Mouse (Mus musculus): Measurements from ENCODE around the gene Picalm. TPM values are rescaled to one million over a fixed set of nuclear protein-coding genes. Genes with fewer than 3 reads are reported as not detected.
A peak's percentile ranks its signal among the peaks of the same experiment; 100 is the strongest.

Gene Picalm
- total and polyA plus RNA-seq, 2 experiments = 29.7 to 127 TPM

DNA sequence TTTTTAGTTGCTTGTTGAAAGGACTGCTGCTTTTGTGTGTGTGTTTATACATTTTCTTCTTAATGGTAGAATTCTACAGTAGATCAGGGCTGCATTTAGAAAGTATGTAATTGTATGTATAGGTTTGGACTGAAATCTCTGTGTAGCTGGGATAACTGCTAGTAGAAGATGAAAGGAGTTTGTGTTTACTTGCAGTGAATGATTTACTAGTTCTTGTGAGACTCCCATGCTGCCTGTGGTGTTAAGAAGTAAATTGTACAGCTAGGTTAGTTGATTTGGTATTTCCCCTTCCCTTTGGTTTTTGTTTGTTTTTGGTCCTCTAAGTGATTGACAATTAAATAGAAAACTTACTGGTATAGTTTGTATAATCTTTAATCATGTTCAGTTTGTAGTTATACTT lies 15.4 kb downstream of the Picalm start:
- H3K79me2 ChIP-seq (ENCODE audit: control insufficient read depth, insufficient read depth, low read length) = peaks cover 19% of the 10 kb centered on the region
- H3K27ac ChIP-seq (replicated peaks; ENCODE audit: insufficient read depth, low read depth, low read length) = no peak overlapping the region
- no peak overlapping the region for H3K9ac ChIP-seq (ENCODE audit: low read depth, low read length)
- H3K4me1 ChIP-seq (ENCODE audit: control insufficient read depth, insufficient read depth, low read length) = peaks cover 50% of the 10 kb centered on the region
- no peaks in the 10 kb centered on the region for H3K27me3 ChIP-seq (ENCODE audit: control insufficient read depth, insufficient read depth, low read length)
- TF ChIP-seq POLR2A (IDR thresholded peaks at IDR 0.05; ENCODE audit: extremely low read depth, insufficient read depth, low read length) (no peak), CTCF (IDR thresholded peaks at IDR 0.05; ENCODE audit: low read depth, low read length) (no peak)
- no peak overlapping the region for H3K4me3 ChIP-seq (ENCODE audit: insufficient read depth, low read depth, low read length)
- peak; percentile 85 for DNase-seq (ENCODE audit: extremely low read depth, low read depth, low spot score)
- no peaks in the 10 kb centered on the region for H3K36me3 ChIP-seq (ENCODE audit: control insufficient read depth, insufficient read depth, low read length)

DNA sequence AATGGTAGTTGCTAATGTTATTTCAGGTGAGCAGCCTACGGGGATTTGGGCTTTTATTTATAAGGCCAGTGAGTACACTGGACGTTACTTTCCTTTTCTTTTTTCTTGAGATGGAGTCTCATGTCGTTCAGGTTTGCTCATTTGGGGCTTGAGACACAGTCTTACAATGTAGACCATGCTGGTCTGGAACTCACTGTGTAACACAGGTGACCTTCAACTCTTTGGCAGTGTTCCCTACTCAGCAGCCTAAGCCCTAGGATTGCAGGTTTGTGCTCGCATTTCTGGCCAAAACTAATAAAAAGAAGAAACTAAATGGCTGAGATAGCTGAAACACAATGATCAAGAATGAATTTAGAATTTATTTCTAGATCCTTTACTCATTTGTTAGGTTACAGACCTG lies 15.9 kb downstream of the Picalm start:
- no peak for TF ChIP-seq POLR2A (IDR thresholded peaks at IDR 0.05; ENCODE audit: extremely low read depth, insufficient read depth, low read length)
- no peak for TF ChIP-seq CTCF (IDR thresholded peaks at IDR 0.05; ENCODE audit: low read depth, low read length)
- H3K4me1 ChIP-seq (ENCODE audit: control insufficient read depth, insufficient read depth, low read length) = peaks cover 48% of the 10 kb centered on the region
- H3K27me3 ChIP-seq (ENCODE audit: control insufficient read depth, insufficient read depth, low read length) = no peaks in the 10 kb centered on the region
- WGBS = 6% methylated on average over 4 of the region's 4 CpGs
- H3K9ac ChIP-seq (ENCODE audit: low read depth, low read length) = peak overlapping the region; percentile 50
- no peaks in the 10 kb centered on the region for H3K36me3 ChIP-seq (ENCODE audit: control insufficient read depth, insufficient read depth, low read length)
- peaks cover 18% of the 10 kb centered on the region for H3K79me2 ChIP-seq (ENCODE audit: control insufficient read depth, insufficient read depth, low read length)
- H3K27ac ChIP-seq (replicated peaks; ENCODE audit: insufficient read depth, low read depth, low read length) = peak overlapping the region; percentile 73
- no peak overlapping the region for H3K4me3 ChIP-seq (ENCODE audit: insufficient read depth, low read depth, low read length)
- peak; percentile 92 for DNase-seq (ENCODE audit: extremely low read depth, low read depth, low spot score)

DNA sequence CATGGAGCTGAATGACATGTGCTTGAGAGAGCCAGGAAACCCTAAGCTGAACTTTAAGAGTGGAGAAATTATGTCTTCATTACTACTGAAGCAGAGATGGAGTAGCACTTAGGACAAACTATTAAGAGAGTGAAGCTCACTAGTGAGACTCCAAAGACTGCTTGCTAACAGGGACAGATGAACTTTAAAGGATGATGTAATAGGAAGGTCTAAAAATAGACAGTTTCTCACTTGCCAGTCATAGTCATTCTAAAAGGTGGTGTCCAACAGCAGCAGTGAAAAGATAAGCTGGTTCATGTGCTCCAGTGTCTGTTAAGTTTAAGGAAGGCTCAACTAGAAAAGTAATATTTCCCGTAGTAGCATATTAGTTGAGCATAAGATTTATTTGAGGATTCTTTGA lies 16.3 kb downstream of the Picalm start:
- Histone ChIP-seq H3K36me3 (ENCODE audit: control insufficient read depth, insufficient read depth, low read length) (peaks cover 3% of the 10 kb centered on the region; the same call in 1 of the 2 replicates), H3K9ac (ENCODE audit: low read depth, low read length) (peak overlapping the region; percentile 50), H3K27ac (replicated peaks; ENCODE audit: insufficient read depth, low read depth, low read length) (peak overlapping the region; percentile 73), H3K4me3 (ENCODE audit: insufficient read depth, low read depth, low read length) (no peak overlapping the region), H3K4me1 (ENCODE audit: control insufficient read depth, insufficient read depth, low read length) (peaks cover 50% of the 10 kb centered on the region), H3K79me2 (ENCODE audit: control insufficient read depth, insufficient read depth, low read length) (peaks cover 18% of the 10 kb centered on the region), H3K27me3 (ENCODE audit: control insufficient read depth, insufficient read depth, low read length) (no peaks in the 10 kb centered on the region)
- TF ChIP-seq CTCF (IDR thresholded peaks at IDR 0.05; ENCODE audit: low read depth, low read length) (no peak), POLR2A (IDR thresholded peaks at IDR 0.05; ENCODE audit: extremely low read depth, insufficient read depth, low read length) (no peak)
- DNase-seq (ENCODE audit: extremely low read depth, low read depth, low spot score) = peak; percentile 87
- 6% methylated on average over 1 of the region's 1 CpGs for WGBS

DNA sequence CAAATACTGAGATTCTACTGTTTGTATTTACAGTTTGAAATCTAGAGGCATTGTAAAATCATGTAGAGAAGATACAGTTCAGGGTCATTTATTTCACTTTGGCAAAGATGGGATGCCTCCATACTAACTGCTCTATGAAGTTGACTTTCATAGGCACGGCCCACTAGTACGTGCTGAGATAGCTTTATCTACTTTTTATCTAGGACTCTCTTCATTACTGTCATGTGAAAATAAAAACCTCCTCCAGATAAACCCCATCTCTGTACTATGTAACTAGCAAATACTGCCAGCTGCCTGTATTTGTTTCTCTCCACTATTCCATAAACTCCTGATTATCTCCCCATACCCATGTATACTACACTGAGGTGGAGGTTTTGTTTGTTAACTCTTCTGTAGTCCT lies 18.0 kb downstream of the Picalm start:
- H3K27me3 ChIP-seq (ENCODE audit: control insufficient read depth, insufficient read depth, low read length) = no peaks in the 10 kb centered on the region
- H3K36me3 ChIP-seq (ENCODE audit: control insufficient read depth, insufficient read depth, low read length) = peaks cover 7% of the 10 kb centered on the region; the same call in 1 of the 2 replicates
- peaks cover 16% of the 10 kb centered on the region for H3K79me2 ChIP-seq (ENCODE audit: control insufficient read depth, insufficient read depth, low read length)
- H3K4me1 ChIP-seq (ENCODE audit: control insufficient read depth, insufficient read depth, low read length) = peaks cover 44% of the 10 kb centered on the region
- H3K27ac ChIP-seq (replicated peaks; ENCODE audit: insufficient read depth, low read depth, low read length) = no peak overlapping the region
- DNase-seq (ENCODE audit: extremely low read depth, low read depth, low spot score) = no peak
- no peak for TF ChIP-seq CTCF (IDR thresholded peaks at IDR 0.05; ENCODE audit: low read depth, low read length)
- 3% methylated on average over 2 of the region's 2 CpGs for WGBS
- H3K4me3 ChIP-seq (ENCODE audit: insufficient read depth, low read depth, low read length) = no peak overlapping the region
- no peak overlapping the region for H3K9ac ChIP-seq (ENCODE audit: low read depth, low read length)

DNA sequence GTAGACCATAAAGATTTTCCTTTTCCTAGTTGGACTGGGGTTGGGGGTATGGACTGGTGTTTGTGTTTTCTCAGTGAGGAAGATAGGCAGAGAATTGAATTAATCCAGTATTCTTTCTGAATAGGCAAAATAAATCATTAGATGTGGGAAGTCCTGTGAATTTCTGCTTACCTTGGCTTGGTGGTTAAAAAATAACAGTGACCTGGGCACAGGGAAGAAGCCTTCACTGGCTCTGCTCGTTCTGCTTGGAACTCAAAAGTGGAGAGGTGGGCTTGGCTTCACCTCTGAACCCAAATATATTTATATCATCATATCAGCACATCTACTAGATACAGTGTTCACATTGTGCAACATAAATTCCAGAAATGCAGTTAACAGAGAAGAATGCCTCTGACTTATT lies 18.5 kb downstream of the Picalm start:
- Histone ChIP-seq H3K9ac (ENCODE audit: low read depth, low read length) (no peak overlapping the region), H3K4me3 (ENCODE audit: insufficient read depth, low read depth, low read length) (no peak overlapping the region), H3K27ac (replicated peaks; ENCODE audit: insufficient read depth, low read depth, low read length) (no peak overlapping the region; the same call in 1 of the 2 replicates), H3K4me1 (ENCODE audit: control insufficient read depth, insufficient read depth, low read length) (peaks cover 41% of the 10 kb centered on the region), H3K27me3 (ENCODE audit: control insufficient read depth, insufficient read depth, low read length) (no peaks in the 10 kb centered on the region), H3K79me2 (ENCODE audit: control insufficient read depth, insufficient read depth, low read length) (peaks cover 16% of the 10 kb centered on the region), H3K36me3 (ENCODE audit: control insufficient read depth, insufficient read depth, low read length) (peaks cover 7% of the 10 kb centered on the region; the same call in 1 of the 2 replicates)
- peak; percentile 75 for DNase-seq (ENCODE audit: extremely low read depth, low read depth, low spot score)
- no peak for TF ChIP-seq CTCF (IDR thresholded peaks at IDR 0.05; ENCODE audit: low read depth, low read length)
- TF ChIP-seq POLR2A (IDR thresholded peaks at IDR 0.05; ENCODE audit: extremely low read depth, insufficient read depth, low read length) = no peak
- 5% methylated on average over 1 of the region's 1 CpGs for WGBS

DNA sequence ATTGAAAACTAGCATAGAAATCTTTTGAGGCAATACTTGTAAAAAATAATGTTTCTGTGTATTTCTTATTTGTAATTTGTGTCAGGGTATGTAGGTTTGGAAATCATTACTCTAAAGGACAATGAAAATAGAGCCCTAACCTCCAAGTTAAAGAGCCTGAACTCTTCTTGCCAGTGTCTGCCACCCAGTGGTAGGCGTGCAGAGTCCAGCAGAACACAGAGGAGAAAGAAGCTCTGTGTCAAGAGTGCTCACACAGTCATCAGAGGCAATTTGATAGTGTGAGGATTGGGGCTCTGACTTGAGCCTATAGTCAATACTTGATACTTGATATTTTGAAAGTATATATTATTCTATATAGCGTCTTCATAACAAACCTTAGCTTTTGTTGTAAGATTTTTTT lies 20.3 kb downstream of the Picalm start:
- H3K4me3 ChIP-seq (ENCODE audit: insufficient read depth, low read depth, low read length) = no peak overlapping the region
- no peaks in the 10 kb centered on the region for H3K27me3 ChIP-seq (ENCODE audit: control insufficient read depth, insufficient read depth, low read length)
- no peak overlapping the region for H3K27ac ChIP-seq (replicated peaks; ENCODE audit: insufficient read depth, low read depth, low read length)
- H3K9ac ChIP-seq (ENCODE audit: low read depth, low read length) = no peak overlapping the region
- peak; percentile 67 for DNase-seq (ENCODE audit: extremely low read depth, low read depth, low spot score)
- H3K4me1 ChIP-seq (ENCODE audit: control insufficient read depth, insufficient read depth, low read length) = peaks cover 32% of the 10 kb centered on the region
- H3K79me2 ChIP-seq (ENCODE audit: control insufficient read depth, insufficient read depth, low read length) = peaks cover 13% of the 10 kb centered on the region
- H3K36me3 ChIP-seq (ENCODE audit: control insufficient read depth, insufficient read depth, low read length) = peaks cover 7% of the 10 kb centered on the region; the same call in 1 of the 2 replicates
- 35% methylated on average over 2 of the region's 2 CpGs for WGBS
- TF ChIP-seq POLR2A (IDR thresholded peaks at IDR 0.05; ENCODE audit: extremely low read depth, insufficient read depth, low read length) (no peak), CTCF (IDR thresholded peaks at IDR 0.05; ENCODE audit: low read depth, low read length) (peak; percentile 77)

Measured in liver, adult 2 months (tissue).